Mouse (Mus musculus) frontal cortex, postnatal 36 days (tissue): ENCODE data around the gene Idi2.
"Not testable (repeated sequence)": the region's sequence is repeated elsewhere in the genome, so short reads cannot be mapped to it uniquely, and the experiment has no call there.

Source experiments
- DNase-seq, 2 experiments: peaks; one replicate each; pipeline ENCODE4 v3.0.0; 2022; ENCODE audit warnings: low spot score in 2 of 2

Idi2 gene

DNA sequence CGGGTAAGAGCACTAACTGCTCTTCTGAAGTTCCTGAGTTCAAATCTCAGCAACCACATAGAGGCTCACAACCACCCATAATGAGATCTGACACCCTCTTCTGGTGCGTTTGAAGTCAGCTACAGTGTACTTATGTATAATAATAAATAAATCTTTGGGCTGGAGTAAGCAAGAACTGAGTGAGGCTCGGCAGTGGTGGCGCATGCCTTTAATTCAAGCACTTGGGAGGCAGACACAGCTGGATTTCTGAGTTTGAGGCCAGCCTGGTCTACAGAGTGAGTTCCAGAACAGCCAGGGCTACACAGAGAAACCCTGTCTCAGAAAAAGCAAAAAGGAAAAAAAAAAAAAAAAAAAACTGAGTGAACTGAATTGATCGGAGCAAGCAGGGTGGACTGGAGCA lies 44.6 kb downstream of the Idi2 start:
- not testable (repeated sequence) for DNase-seq

DNA sequence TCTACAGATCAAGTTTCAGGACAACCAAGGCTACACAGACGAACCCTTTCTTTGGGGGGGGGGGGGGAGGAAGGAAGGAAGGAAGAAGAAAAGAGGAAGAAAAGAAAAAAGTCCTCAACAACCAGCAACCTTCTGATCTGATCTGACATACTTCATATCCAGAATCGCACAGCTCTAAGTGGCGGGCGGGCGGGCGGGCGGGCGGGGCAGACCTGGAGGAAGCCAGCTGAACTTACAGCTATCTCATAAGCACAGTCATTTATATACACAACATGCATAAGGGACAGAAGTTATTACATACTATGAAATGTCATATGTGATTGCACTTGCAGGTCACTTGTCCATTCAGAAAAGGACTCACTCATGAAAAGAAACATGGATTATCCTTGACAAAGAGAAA lies 46.8 kb downstream of the Idi2 start:
- DNase-seq: no peak

- DNase-seq: no peak
Measured at GRCm38 (mm10) chr13:9003306-9003705, 50.6 kb downstream of the Idi2 start.
